Mouse (Mus musculus) hindbrain, postnatal 0 days (tissue): Measurements from ENCODE around the gene Ina. TPM values are rescaled to one million over a fixed set of nuclear protein-coding genes. Genes with fewer than 3 reads are reported as not detected.

Experiments used
- ATAC-seq: fragments of 200-750 bp; cut with Nextera tagmentation; 2 replicates; pipeline ENCODE4 v1.8.0; 2017; ENCODE audit warnings: mild to moderate bottlenecking, moderate TSS enrichment, moderate library complexity
- DNase-seq: peaks from one replicate; pipeline ENCODE4 v3.0.0-alpha.2; 2015; ENCODE audit warnings: low spot score
- H3K27ac ChIP-seq: fragments of 300-500 bp; sonication (generic); 2 replicates; pipeline ENCODE4 v1.5.1; 2014; ENCODE audit warnings: mild to moderate bottlenecking
- H3K27me3 ChIP-seq: fragments of 300-500 bp; sonication (generic); 2 replicates; pipeline ENCODE4 v1.6.1; 2014; ENCODE audit warnings: low read length, mixed read lengths; ENCODE audit not compliant: insufficient read depth
- H3K36me3 ChIP-seq: fragments of 300-500 bp; sonication (generic); 2 replicates; pipeline ENCODE4 v1.6.1; 2014; ENCODE audit warnings: low read length, mixed read lengths; ENCODE audit not compliant: insufficient read depth
- H3K4me1 ChIP-seq: fragments of 300-500 bp; sonication (generic); 2 replicates; pipeline ENCODE4 v1.6.1; 2014; ENCODE audit warnings: antibody characterized with exemption, low read length, mixed read lengths; ENCODE audit not compliant: insufficient read depth
- H3K4me2 ChIP-seq: fragments of 300-500 bp; sonication (generic); 2 replicates; pipeline ENCODE4 v1.6.1; 2014; ENCODE audit warnings: low read depth, mild to moderate bottlenecking, low read length, moderate library complexity, mixed read lengths
- H3K4me3 ChIP-seq: fragments of 300-500 bp; sonication (generic); 2 replicates; pipeline ENCODE4 v1.5.1; 2014; ENCODE audit warnings: low read length
- H3K9ac ChIP-seq: fragments of 300-500 bp; sonication (generic); replicated peaks from 2 replicates; pipeline ENCODE4 v1.6.1; 2014; ENCODE audit warnings: mild to moderate bottlenecking, low read length, moderate library complexity, mixed read lengths
- H3K9me3 ChIP-seq: fragments of 300-500 bp; sonication (generic); 2 replicates; pipeline ENCODE4 v1.6.1; 2016; ENCODE audit warnings: low read length, mixed read lengths
- CTCF ChIP-seq: IDR thresholded peaks from 2 replicates; pipeline ENCODE4 v1.5.1; 2016; ENCODE audit warnings: antibody characterized with exemption, control low read depth, low read depth
- WGBS: fragments of 180-500 bp; shearing (Covaris S2); extraction: QIAGEN DNeasy Blood & Tissue Kit; methylation state at CpG from one replicate; pipeline ENCODE4 v1.1.7; 2014; 5-methylcytosine and 5-hydroxymethylcytosine counted together
- polyA plus RNA-seq: library from polyadenylated mRNA; unstranded; fragments of >200 nt; fragmentation: Nextera tagmentation; extraction: Ambion mirVana; gene quantifications from 2 replicates; pipeline ENCODE4 v1.2.1, GENCODE M21; 2015
- total RNA-seq: library from RNA; depleted of rRNA; stranded (reverse); fragments of >200 nt; gene quantifications from 2 replicates; pipeline ENCODE4 v1.2.3, GENCODE M21; 2014

Ina gene
- total and polyA plus RNA-seq, 2 experiments from 2014 or later, result 217 to 315 TPM

- Histone ChIP-seq H3K4me2 (no peak overlapping the region), H3K27ac (no peak overlapping the region), H3K36me3 (peaks cover 20% of the 10 kb centered on the region), H3K27me3 (no peaks in the 10 kb centered on the region), H3K9me3 (no peaks in the 10 kb centered on the region), H3K4me3 (no peak overlapping the region), H3K4me1 (no peaks in the 10 kb centered on the region), H3K9ac (no peak overlapping the region)
- DNase-seq (no peak), ATAC-seq (no peak)
- no peak for TF ChIP-seq CTCF
- 91% methylated on average over 6 of the region's 6 CpGs for WGBS
Measured at GRCm38 (mm10) chr19:47031770-47032169, 17.3 kb downstream of the Ina start.

GRCm38 (mm10) chr19:47034916-47035315, 20.4 kb downstream of the Ina start:
- no peaks in the 10 kb centered on the region for H3K27me3 ChIP-seq
- H3K36me3 ChIP-seq, result peaks cover 37% of the 10 kb centered on the region
- no peak overlapping the region for H3K27ac ChIP-seq
- WGBS, result 94% methylated on average over 4 of the region's 4 CpGs
- H3K9ac ChIP-seq, result no peak overlapping the region
- DNase-seq (no peak), ATAC-seq (no peak)
- TF ChIP-seq CTCF, result no peak
- H3K9me3 ChIP-seq, result no peaks in the 10 kb centered on the region
- no peaks in the 10 kb centered on the region for H3K4me1 ChIP-seq
- no peak overlapping the region for H3K4me2 ChIP-seq
- H3K4me3 ChIP-seq, result no peak overlapping the region

DNA sequence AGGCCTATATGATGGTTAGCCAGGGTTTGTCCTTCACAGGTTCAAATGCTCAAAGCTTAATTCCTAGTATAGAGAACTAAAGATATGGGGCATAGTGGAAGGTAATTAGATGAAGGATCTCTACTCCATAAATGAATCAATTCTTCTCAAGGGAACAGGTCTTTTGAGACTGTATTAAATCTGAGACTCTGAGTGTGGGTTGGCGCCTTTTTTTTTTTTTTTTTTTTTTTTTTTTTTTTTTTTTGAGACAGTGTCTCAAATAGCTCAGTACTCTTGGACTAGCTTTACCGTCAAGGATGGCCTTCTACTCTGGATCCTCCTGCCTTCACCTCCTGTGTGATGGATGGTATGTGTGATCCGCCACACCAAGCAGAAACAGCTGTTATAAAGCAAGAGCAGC, 22.1 kb downstream of the Ina start:
- no peak for ATAC-seq
- TF ChIP-seq CTCF, result no peak
- WGBS, result 75% methylated on average over 3 of the region's 3 CpGs

GRCm38 (mm10) chr19:47040720-47041473, 26.4 kb downstream of the Ina start:
- Histone ChIP-seq H3K36me3 (peaks cover 18% of the 10 kb centered on the region), H3K4me1 (no peaks in the 10 kb centered on the region), H3K27me3 (no peaks in the 10 kb centered on the region), H3K4me2 (no peak overlapping the region), H3K9ac (no peak overlapping the region), H3K9me3 (no peaks in the 10 kb centered on the region), H3K27ac (no peak overlapping the region), H3K4me3 (no peak overlapping the region)
- TF ChIP-seq CTCF, result no peak
- DNase-seq (no peak), ATAC-seq (no peak)
- 90% methylated on average over 3 of the region's 3 CpGs for WGBS

More for the DNA sequence above, 22.1 kb downstream of the Ina start:
- Histone ChIP-seq H3K27me3 (no peaks in the 10 kb centered on the region), H3K9me3 (no peaks in the 10 kb centered on the region), H3K27ac (no peak overlapping the region), H3K4me3 (no peak overlapping the region), H3K9ac (no peak overlapping the region), H3K36me3 (peaks cover 37% of the 10 kb centered on the region), H3K4me1 (no peaks in the 10 kb centered on the region), H3K4me2 (no peak overlapping the region)
- DNase-seq, result no peak

GRCm38 (mm10) chr19:47043608-47044007, 29.1 kb downstream of the Ina start:
- Histone ChIP-seq H3K4me2 (no peak overlapping the region), H3K9me3 (no peaks in the 10 kb centered on the region), H3K4me1 (no peaks in the 10 kb centered on the region), H3K4me3 (no peak overlapping the region), H3K27ac (no peak overlapping the region), H3K36me3 (peaks cover 9% of the 10 kb centered on the region), H3K9ac (no peak overlapping the region), H3K27me3 (no peaks in the 10 kb centered on the region)
- DNase-seq, result peak; percentile 65
- 90% methylated on average over 3 of the region's 3 CpGs for WGBS
- ATAC-seq, result no peak
- peak; percentile 55 for TF ChIP-seq CTCF

DNA sequence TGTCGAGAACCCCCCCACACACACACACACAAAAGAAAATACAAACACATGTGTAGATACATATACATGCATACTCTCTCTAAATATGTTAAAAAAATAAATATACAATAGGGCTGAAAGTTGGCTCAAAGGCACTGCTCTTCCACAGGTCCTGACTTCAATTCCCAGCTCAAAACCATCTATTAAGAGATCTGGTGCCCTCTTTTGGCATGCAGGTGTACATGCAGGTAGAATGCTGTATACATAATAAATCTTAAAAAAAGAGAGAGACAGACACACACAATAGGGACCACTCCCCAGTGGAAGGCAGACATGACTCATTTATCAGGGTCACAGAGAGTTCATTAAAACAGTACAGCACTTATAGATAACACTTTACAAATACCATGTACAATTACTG, 31.8 kb downstream of the Ina start:
- DNase-seq (no peak), ATAC-seq (no peak)
- Histone ChIP-seq H3K9ac (no peak overlapping the region), H3K9me3 (no peaks in the 10 kb centered on the region), H3K4me2 (no peak overlapping the region), H3K4me1 (peaks cover 6% of the 10 kb centered on the region; the same call in 1 of the 2 replicates), H3K36me3 (peaks cover 4% of the 10 kb centered on the region; the same call in 1 of the 2 replicates), H3K4me3 (no peak overlapping the region), H3K27me3 (no peaks in the 10 kb centered on the region), H3K27ac (no peak overlapping the region)
- TF ChIP-seq CTCF, result peak; percentile 45
- WGBS, result 95% methylated on average over 1 of the region's 1 CpGs

GRCm38 (mm10) chr19:47047236-47047833, 32.8 kb downstream of the Ina start:
- H3K27me3 ChIP-seq, result no peaks in the 10 kb centered on the region
- H3K9ac ChIP-seq, result no peak overlapping the region
- no peak overlapping the region for H3K27ac ChIP-seq
- H3K4me1 ChIP-seq, result peaks cover 6% of the 10 kb centered on the region; the same call in 1 of the 2 replicates
- no peak for TF ChIP-seq CTCF
- peaks cover 4% of the 10 kb centered on the region; the same call in 1 of the 2 replicates for H3K36me3 ChIP-seq
- no peaks in the 10 kb centered on the region for H3K9me3 ChIP-seq
- 91% methylated on average over 13 of the region's 13 CpGs for WGBS
- H3K4me2 ChIP-seq, result no peak overlapping the region
- DNase-seq, result no peak
- no peak overlapping the region for H3K4me3 ChIP-seq
- no peak for ATAC-seq
